Mouse (Mus musculus) 416B (cell line): ENCODE data around the gene Wdr74.

Experiments
- DNase-seq: peaks from one replicate; pipeline ENCODE4 v3.0.0; 2011; ENCODE audit warnings: low read depth

Gene Wdr74

DNA sequence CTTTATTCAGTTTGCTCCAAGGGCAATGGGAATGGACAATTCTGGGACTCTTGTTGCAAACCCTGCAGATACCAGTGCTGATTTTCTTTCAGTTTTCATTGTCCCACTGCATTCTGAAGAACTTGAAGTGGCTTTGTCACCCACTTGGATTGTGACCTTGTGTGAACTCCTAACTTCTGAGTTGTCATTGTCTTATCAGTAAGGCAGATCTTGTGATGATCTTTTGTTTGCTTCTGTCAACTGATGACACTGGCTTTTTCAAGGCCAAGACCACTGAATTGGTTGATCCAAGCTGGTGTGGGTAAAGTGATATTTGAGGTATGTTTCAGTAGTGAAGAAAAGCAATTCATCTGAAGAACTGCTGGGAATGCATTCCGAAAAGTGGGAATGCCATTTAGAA lies 9.8 kb downstream of the Wdr74 start:
- no peak for DNase-seq

DNA sequence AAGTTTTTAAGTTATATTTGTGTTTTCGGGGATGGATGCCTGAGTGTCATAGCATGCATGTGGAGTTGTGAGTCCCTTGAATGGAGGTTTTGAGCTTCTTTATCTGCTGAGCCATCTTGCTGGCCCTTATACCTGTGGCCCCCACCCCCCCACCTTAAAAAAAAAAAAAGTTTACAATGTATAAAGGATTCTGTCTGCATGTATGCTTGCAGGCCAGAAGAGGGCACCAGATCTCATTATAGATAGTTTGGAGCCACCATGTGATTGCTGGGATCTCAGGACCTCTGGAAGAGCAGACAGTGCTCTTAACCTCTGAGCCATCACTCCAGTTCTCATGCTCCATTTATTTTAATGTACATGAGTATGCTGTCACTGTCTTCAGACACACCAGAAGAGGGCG lies 11.7 kb downstream of the Wdr74 start:
- DNase-seq = peak; percentile 54

DNA sequence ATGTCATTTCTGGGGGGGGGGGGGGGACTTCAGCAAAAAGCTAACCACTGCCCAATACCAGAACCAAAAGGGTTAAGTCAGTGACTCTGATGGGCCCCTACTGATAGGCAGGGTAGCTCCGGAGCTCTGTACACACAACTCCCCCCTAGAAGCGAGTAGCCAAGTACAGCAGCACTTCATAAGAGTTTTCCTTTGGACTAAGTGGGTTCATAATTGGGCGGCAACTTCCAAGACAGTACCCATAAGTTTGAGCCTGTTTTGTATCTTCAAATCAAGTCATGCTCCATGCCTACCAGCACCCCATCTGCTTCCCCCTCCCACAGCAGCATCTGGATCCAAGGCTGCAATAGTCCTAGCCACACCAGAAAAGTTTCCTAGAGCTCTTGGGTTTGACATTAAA lies 20.0 kb downstream of the Wdr74 start:
- no peak for DNase-seq

DNA sequence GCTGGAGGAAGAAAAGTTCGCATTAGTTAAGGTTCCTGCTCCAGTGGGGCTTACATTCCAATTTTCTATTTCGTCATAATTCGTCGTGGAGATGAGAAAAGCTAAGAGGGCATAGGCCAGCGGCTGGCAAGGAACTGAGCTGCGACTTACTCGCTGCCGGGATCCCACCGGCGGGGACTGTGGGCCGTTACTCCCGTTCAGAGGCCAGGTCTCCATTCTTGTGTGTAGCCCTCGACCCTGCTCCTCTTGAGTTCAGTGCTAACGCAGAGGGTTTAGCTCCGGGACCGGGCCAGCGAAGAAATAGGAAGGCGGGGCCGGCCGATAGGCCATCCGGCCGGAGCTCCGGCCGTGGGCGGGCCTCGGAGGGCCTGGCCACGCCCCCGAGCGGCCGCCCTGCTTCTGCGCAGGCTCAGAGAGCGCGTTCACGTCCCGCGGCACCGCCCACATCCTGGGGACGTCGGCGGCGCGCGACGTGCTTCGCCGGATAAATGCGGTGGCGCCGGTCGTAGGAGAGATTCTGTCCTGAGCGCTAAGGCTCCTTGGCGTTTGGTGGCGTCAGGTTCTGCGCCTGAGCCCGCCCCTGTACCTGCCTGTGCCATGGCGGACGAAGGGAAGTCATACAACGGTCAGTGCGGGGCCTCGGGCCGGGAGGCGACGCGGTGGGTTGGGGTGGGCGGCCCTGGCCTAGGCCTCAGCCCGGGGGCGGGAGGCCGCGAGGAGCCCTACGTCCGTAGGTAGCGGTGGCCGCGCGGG lies 21.2 kb downstream of the Wdr74 start, which contains the start of gene Nxf1:
Gene Nxf1 (plus strand): TSS at position 439 of the 753 bp plus-strand sequence.
- DNase-seq = peak; percentile 94

DNA sequence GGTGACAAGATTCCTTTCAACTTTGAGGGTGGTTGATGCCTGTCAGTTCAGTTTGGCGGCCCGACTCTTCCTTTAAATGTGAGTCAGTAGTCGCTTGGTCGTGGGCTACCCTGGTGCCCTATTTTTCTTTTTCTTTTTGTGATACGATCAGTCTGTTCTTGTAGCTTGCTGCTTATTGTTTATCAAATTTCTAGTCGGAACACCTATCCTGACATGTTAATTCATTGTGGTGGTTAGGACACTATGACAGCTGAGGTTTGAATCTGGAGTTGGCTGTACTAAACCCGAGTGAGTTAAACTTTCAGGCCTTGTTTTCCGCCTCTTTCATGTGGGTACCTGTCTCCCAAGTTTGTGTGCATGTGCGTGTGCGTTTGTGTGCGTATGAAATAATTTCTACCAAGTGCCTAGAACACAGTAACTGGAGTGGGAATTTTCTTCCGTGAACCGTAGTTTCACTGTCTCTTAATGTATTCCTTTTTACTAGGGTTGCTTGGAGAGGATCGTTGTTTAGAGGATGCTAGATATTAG lies 21.9 kb downstream of the Wdr74 start:
- DNase-seq = peak; percentile 48

DNA sequence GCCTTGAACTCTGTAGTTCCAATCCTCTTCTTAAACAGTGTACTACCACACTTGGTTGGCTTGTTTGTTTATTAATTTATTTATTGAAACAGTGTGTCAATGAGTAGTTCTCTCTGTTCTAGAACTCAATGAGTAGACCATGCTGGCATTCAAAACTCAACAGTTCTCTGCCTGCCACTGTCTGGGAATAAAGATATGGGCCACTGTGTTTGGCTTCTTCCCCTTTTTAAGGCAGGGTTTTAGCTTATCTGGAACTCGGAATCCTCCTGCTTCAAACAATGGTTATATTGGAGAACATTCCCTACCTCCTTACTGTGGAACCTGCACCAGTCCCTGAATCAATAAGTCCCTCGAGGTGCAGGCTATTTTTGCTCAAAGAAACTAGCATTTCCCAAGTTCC lies 23.3 kb downstream of the Wdr74 start:
- DNase-seq = no peak

DNA sequence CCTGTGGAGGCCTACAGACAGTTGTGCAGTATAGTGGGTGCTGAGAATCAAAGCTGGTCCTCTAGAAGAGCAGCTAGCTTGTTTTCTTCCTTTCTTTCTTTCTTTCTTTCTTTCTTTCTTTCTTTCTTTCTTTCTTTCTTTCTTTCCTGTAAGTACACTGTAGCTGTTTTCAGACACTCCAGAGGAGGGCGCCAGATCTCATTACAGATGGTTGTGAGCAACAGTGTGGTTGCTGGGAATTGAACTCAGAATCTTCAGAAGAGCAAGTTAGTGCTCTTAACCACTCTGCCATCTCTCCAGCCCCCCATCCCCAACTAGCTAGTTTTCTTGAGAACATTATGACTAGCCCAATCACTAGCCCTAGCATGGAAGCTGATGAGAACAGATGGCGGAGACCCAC lies 25.1 kb downstream of the Wdr74 start:
- no peak for DNase-seq

DNA sequence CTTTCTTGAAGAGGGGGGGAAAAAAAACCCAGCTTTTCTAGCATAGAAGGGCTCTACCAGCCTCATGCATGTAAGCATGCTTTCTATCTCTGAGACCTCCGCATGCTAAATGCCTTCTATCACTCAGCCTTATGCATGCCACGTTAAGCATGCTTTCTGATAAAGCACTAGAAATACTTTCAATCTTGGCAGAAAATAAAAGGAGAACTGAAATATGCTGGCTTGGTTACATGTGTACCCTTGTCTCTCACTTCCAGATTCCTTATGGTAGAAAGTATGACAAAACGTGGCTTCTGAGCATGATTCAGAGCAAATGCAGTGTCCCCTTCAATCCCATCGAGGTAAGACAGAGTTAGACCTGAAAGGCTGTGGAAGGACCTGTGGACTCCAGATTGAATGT lies 27.6 kb downstream of the Wdr74 start:
- DNase-seq = no peak

DNA sequence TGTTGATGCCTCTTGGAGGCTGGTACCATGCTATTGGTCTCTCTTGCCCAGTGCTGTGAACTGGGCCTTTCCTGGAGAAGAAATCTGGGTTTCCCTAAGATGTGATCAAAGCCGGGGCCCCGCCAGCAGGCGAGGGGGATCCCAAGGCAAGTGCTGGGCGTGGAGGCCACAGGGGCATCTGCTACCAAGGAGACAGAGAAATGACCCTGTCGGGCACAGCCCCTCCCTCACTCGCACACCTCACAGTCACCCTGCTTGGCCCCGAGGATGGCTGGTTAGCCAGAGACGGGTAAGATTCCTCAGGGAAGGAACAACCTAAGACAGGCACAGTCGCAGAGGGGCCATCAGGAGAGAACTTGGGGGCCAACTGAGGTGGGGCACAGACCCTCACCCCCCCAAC lies 29.9 kb downstream of the Wdr74 start:
- DNase-seq = no peak

DNA sequence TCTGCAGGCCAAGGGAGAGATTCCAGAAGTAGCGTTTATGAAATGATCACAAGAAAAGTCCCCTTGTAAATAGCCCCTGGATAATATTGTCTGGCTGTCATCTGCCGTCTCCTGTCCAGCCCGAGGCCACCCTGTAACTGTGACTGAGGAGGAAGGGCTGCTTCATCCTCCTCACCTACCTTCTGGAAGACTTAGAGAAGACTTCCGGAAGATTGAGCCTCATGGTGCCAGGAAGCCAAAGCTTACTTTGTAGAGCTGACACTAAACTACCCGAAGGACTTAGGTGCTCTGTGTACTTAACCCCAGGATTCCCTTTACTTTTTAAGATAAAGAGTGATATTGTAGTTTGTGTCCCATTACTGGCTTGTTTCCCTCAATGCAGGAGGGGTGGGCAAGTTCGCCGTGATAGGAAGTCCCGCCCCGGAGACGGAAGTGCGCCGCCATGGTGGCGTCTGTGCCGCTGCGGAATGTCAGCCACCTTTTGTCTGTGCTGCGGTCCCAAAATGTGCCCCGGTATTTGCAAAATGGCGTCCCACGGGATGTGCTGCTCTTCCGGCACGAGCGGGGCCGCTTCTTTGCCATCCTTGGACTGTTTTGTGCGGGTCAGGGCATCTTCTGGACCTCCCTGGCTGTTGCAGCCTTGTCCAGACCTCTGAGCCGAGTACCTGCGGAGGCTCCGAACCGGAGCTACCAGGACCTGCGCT lies 35.1 kb downstream of the Wdr74 start, which contains the start of gene Tmem223:
Gene Tmem223 (plus strand): TSS at position 430 of the 704 bp plus-strand sequence.
- DNase-seq = peak; percentile 83

DNA sequence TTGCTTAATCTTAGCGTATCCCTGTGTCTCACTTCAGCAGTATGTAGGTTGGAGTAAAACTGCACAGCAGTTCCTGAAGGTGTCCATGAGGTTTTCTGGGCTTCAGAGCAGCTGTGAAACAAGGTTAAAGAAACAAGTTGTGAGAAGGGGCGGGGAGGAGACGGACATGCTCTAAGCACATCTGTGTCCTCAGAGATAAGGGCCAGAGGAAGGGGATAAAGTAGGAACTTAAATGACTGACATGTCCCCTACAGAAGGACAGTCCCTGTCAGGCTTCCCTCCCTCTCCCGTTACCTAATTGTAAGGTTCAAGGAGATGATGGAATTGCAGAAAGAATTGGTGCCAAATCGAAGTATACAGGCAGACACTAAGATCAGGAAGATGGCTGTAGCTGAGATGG lies 37.4 kb downstream of the Wdr74 start:
- DNase-seq = peak; percentile 70

DNA sequence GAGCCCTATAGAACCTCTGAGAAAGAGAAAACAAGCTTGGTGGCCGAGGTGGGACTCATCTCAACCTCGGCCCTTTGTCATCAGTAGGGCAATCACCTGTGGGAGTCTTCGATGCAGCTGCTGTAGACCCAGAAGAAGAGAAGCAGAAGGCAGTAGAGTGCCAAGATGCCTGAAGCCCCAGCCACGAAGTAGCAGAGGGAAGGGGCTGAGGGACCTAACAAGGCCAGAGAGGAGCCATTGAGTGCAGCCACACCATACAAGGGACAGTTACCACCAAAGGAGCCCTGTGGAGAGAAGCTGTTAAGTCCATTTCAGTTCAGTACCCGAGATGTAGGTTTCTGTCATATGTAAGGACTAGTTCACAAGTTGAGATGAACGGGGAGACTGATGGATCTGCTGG lies 37.8 kb downstream of the Wdr74 start:
- peak; percentile 49 for DNase-seq

DNA sequence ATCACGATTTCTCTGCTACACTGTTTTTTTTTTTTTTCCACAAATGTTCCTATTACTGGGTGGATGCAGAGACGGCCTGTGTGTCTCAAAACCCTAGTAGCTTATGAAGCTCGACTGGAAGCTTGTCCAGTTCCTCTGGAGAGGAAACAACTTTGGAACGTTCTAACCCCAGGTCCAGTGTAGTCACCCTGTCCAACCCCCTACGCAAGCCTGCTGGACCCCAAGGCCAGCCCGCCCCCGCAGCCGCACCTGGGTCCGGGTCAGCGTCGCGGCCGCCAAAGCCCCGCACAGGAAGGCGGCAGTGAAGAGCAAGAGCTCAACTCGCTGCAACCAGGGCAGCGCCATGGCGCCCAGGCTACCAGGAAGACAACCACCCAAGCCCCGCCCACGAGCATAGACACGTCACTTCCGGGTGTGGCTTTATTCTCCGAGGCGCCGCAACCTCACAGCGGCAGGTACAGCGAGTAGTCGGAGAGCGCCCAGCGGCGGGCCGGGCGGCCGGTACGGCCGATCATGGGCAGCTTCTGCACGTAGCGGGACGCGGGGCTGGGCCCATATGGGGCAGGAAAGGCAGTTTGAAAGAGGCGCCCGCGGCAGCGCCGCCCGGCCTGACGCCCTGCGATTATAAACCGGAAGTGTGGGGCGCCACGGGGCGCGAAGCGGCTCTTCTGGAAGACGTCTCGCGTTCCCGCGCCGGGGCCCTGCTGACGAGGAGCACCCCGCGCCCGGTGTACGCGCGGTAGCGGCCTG lies 38.6 kb downstream of the Wdr74 start, which contains the start of gene Tmem179b:
Gene Tmem179b (minus strand): TSS at position 382 of the 750 bp plus-strand sequence.
- DNase-seq = peak; percentile 95

DNA sequence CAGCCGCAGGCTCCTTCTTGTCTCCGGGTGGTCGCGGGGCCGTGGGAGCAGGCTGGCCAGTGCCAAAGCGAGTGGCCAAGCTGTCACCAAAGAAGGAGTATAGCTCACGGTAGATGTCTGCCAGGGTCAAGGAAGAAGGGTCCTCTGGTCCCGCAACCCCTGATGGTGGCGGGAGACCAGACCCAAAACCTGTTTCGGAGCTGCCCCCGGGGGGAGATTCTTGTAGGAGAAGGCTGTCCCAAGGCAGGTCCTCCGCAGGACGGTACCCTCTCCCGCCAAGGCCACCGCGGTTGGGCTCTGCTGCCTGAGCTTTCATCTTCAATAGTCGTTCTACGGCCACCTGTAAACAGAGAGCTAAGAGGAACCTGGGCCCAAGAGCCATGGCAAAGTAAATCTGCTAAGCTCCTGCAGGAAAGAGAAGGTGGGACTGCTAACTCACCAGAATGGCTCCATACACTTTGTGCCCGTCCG lies 39.4 kb downstream of the Wdr74 start:
- peak; percentile 40 for DNase-seq

DNA sequence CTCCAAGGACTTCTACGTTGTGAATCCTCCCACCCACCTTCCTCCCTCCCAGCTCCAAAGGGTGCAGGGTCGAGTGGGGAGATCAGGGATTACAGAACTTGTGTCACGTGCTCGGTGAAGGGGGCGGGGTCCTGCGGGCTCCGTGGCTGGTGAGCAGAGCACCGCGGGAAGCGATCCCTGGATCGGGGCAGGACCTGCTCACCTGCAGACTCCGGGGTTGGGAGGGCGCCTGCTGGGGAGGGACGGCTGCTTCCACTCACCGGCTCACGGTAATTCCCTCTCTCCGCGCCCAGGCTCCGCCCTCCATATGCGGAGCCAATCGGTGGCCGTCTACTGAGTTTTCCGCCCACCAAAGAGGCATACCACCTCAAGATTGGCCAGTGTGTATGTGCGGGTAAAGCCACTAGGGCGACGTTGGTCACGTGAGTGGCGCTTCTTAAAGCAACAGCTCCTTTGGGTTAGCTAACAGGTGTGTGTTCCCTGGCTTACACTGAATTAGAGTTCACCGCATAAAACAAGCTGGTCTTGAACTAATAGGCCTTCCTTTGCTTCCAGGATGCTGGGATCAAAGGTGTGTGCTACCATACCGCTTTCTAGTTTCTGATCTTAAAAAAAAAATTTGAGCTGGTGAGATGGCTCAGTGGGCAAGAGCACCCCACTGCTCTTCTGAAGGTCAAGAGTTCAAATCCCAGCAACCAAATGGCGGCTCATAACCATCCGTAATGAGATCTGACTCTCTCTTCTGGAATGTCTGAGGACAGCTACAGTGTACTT lies 50.6 kb downstream of the Wdr74 start, which contains the start of gene Taf6l:
Gene Taf6l (minus strand): TSS at position 410 of the 774 bp plus-strand sequence.
- DNase-seq = peak; percentile 98

DNA sequence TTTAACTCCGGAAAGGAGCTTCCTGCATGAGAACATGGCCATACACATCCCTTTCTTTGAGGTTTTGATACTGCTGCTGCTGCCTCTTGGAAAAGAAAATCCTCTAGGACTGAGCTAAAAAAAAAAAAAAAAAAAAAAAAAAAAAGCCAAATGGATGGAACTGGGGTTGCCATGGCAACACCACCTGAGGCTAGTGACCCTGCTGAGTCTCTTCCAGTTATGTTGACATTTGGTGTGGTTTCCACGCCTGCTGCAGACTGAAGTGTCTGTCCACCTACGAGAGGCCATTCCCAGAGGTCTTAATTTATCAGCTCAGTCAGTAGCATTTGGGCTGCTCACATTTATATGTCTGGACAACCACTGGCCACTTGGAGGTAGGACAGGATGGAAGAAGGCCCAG lies 52.9 kb downstream of the Wdr74 start:
- no peak for DNase-seq

DNA sequence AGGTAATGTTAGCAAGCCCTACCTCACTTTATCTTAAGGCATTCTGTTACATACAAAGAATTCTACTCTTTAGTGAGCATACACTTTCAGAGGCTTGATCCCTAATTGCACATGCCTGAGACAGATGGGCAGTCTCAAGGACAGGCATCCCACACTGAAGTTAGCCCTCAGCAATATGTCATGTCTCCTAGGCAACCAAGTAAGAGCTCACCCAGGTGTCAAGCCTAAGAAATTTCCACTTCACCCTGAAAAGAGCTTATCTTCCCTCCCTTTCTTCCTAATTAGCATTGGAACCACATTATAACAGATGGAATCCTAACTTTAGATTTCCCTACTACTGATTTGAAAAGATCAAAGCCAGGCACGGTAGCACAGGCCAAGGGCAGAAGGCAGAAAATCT lies 53.5 kb downstream of the Wdr74 start:
- DNase-seq = no peak

DNA sequence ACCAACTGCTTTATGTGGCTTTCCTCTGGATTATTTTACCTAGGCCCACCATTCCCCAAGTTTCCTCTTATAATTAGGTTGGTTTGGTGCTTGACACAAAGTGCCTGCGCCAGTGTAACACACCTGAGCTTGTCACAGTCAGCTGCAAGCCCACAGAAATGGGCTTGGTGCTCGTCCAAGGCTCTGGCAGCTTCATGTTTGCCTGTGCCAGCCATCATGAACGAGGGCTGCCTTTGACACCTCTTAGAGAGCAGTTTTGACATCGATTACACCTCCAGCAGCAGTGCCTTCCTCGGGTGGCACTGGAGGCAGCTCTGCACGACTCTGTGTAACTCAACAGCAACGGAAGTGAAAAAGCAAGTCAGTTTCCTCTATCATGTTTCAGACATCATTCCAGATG lies 54.5 kb downstream of the Wdr74 start:
- no peak for DNase-seq
